Mouse (Mus musculus): ENCODE results near the gene Hspb2.

Hspb2 gene

GRCm38 (mm10) chr9:50746214-50746677 lies 5.9 kb downstream of the Hspb2 start, which contains the start of gene 2310030G06Rik:
2310030G06Rik (minus strand) TSS chr9:50746536.
- DNase-seq, result no peak

GRCm38 (mm10) chr9:50745806-50746205 lies 6.3 kb downstream of the Hspb2 start:
- DNase-seq, result no peak

GRCm38 (mm10) chr9:50742744-50743143 lies 9.4 kb downstream of the Hspb2 start:
- no peak for DNase-seq

GRCm38 (mm10) chr9:50742261-50742660 lies 9.9 kb downstream of the Hspb2 start:
- DNase-seq, result no peak

- no peak for DNase-seq
These were observed 11.0 kb downstream of the Hspb2 start for GRCm38 (mm10) chr9:50740867-50741784.

GRCm38 (mm10) chr9:50738914-50739870 lies 13.0 kb downstream of the Hspb2 start, which contains the start of gene Dixdc1:
Dixdc1 (minus strand) TSS chr9:50739517.
- DNase-seq, result peak; percentile 80

- DNase-seq, result peak; percentile 21
These were observed 17.2 kb downstream of the Hspb2 start for GRCm38 (mm10) chr9:50734989-50735388.

GRCm38 (mm10) chr9:50732560-50732959 lies 19.6 kb downstream of the Hspb2 start:
- DNase-seq, result no peak

GRCm38 (mm10) chr9:50729600-50729999 lies 22.6 kb downstream of the Hspb2 start:
- no peak for DNase-seq

GRCm38 (mm10) chr9:50727925-50728651 lies 24.1 kb downstream of the Hspb2 start:
- DNase-seq, result peak; percentile 71

GRCm38 (mm10) chr9:50727171-50727924 lies 24.8 kb downstream of the Hspb2 start:
- no peak for DNase-seq

GRCm38 (mm10) chr9:50725921-50726590 lies 26.1 kb downstream of the Hspb2 start:
- no peak for DNase-seq

- DNase-seq, result no peak
These were observed 27.4 kb downstream of the Hspb2 start for GRCm38 (mm10) chr9:50724661-50725330.

GRCm38 (mm10) chr9:50724147-50724546 lies 28.0 kb downstream of the Hspb2 start:
- no peak for DNase-seq

GRCm38 (mm10) chr9:50723406-50723805 lies 28.7 kb downstream of the Hspb2 start:
- DNase-seq, result no peak

- DNase-seq, result no peak
These were observed 29.7 kb downstream of the Hspb2 start for GRCm38 (mm10) chr9:50722451-50722911.

GRCm38 (mm10) chr9:50721061-50721460 lies 31.1 kb downstream of the Hspb2 start:
- no peak for DNase-seq

GRCm38 (mm10) chr9:50718878-50719277 lies 33.3 kb downstream of the Hspb2 start:
- no peak for DNase-seq

GRCm38 (mm10) chr9:50714188-50714587 lies 38.0 kb downstream of the Hspb2 start:
- no peak for DNase-seq

GRCm38 (mm10) chr9:50711337-50711736 lies 40.8 kb downstream of the Hspb2 start:
- no peak for DNase-seq

Data from thymus, postnatal 4 days (tissue).